Mouse (Mus musculus) urinary bladder, postnatal 0 days (tissue): Measurements from ENCODE around the gene Gm20390. TPM values are rescaled to one million over a fixed set of nuclear protein-coding genes. Genes with fewer than 3 reads are reported as not detected.

Experiments used
- polyA plus RNA-seq: library from polyadenylated mRNA; unstranded; fragments of >200 nt; fragmentation: Nextera tagmentation; extraction: Ambion mirVana; gene quantifications from 2 replicates; pipeline ENCODE4 v1.2.1, GENCODE M21; 2015

The Gm20390 gene
- polyA plus RNA-seq = 180 and 205 TPM in 2 replicates

GRCm38 (mm10) chr11:93968005-93968847, at the start of gene Gm20390, which contains the start of gene Nme1:
Gene Gm20390, minus strand, starts transcription at chr11:93968293.
Gene Nme1, minus strand, starts transcription at chr11:93968521.

DNA sequence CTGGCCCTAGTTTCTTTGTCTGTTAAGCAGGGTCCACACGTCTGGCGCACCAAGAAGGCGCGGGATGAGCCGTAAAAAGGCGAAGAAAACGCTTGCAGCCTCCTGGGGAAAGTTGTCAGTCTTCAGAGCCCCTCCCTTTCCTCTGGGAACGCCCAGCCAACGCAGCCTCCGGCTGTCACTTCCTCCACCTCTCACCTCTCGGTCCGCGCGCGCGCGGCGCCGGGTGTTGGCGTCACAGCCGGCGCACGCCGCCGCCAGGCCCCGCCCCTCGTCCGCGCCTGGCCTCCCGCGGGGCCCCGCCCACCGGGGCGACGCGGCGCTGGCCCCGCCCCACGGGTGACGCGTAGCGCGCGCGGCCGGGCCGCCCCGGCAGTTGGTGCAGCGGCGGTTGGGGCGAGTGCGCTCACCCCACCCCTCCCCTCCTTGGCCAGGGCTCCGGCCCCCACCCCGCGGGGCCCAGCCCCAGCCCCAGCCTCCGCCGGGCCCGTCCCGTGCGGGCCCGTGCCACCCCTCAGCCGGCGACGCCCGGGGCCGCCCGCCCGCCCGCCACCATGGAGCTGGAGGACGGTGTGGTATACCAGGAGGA, 27.7 kb upstream of the Gm20390 start, which contains the start of gene Spag9:
Gene Spag9 (plus strand): TSS at position 372 of the 586 bp plus-strand sequence.

DNA sequence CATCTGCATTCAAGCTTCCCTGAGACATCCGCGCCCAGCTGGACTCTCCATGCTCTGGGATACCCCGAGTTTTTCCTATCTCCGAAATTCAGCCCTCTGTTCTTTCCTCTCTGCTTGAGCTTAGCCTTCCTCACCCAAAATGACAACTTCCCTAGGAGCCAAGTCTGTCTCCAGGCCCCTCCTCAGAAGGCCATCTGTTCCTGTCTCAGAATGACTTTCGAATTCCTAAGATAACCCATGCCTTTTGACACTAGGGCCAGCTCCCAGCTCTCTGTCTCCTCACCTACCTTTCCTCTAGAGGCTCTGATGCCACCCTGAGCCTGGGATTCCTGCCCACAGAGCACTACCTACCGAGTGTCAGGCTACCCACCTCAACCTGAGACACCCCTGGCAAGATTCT, 11.9 kb downstream of the Gm20390 start, which contains the start of gene Nme2:
Gene Nme2 (minus strand): TSS at position 101 of the 400 bp plus-strand sequence.

Other genes with a start within 250 kb of the Gm20390 start
- 14.2 and 18.2 TPM in 2 replicates for gene Utp18, start 82.5 kb downstream of the Gm20390 start, polyA plus RNA-seq
- 9.7 and 10.7 TPM in 2 replicates for gene Mbtd1, start 82.4 kb downstream of the Gm20390 start, polyA plus RNA-seq
- 385 and 419 TPM in 2 replicates for gene Nme2, start 12.0 kb downstream of the Gm20390 start, polyA plus RNA-seq
- gene Nme1, start 228 bp upstream of the Gm20390 start, polyA plus RNA-seq = 63.6 and 74.1 TPM in 2 replicates
- gene Spag9, start 27.8 kb upstream of the Gm20390 start, polyA plus RNA-seq = 41.3 and 42.3 TPM in 2 replicates
- 19.5 and 26.2 TPM in 2 replicates for gene Tob1, start 243.2 kb upstream of the Gm20390 start, polyA plus RNA-seq